Mouse (Mus musculus) megakaryocyte, embryonic 14.5 days (primary cell): ENCODE data around the gene Lypla2. TPM values are rescaled to one million over a fixed set of nuclear protein-coding genes. Genes with fewer than 3 reads are reported as not detected.

Experiments used
- H3K27me3 ChIP-seq: replicated peaks from 2 replicates; pipeline ENCODE3; 2012; ENCODE audit warnings: inconsistent platforms
- H3K36me3 ChIP-seq: replicated peaks from 2 replicates; pipeline ENCODE3; 2012; ENCODE audit warnings: low read length, inconsistent platforms, mixed read lengths
- H3K4me1 ChIP-seq: 2 replicates; pipeline ENCODE4 v1.6.1; 2012; ENCODE audit warnings: inconsistent platforms
- H3K4me3 ChIP-seq: replicated peaks from 2 replicates; pipeline ENCODE3; 2012; ENCODE audit warnings: moderate library complexity, mild to moderate bottlenecking, inconsistent platforms
- H3K9me3 ChIP-seq: 2 replicates; pipeline ENCODE4 v1.6.1; 2012; ENCODE audit warnings: inconsistent platforms
- FLI1 ChIP-seq: IDR thresholded peaks from 2 replicates; pipeline ENCODE4 v1.6.1; 2012; ENCODE audit warnings: low read length, inconsistent platforms, mixed read lengths
- GATA1 ChIP-seq: IDR thresholded peaks from 3 replicates; pipeline ENCODE4 v1.6.1; 2012; ENCODE audit warnings: mixed read lengths, low read length, inconsistent platforms, borderline replicate concordance
- polyA plus RNA-seq: library from polyadenylated mRNA; stranded (reverse); fragments of >175 nt; gene quantifications from 2 replicates; pipeline ENCODE4 v1.2.3, GENCODE M21; 2012; ENCODE audit warnings: low replicate concordance; ENCODE audit not compliant: insufficient read depth

Gene Lypla2
- polyA plus RNA-seq = 295 and 453 TPM in 2 replicates

- peak; percentile 24; the same call in 1 of the 2 replicates for TF ChIP-seq FLI1
- TF ChIP-seq GATA1 = no peak
- Histone ChIP-seq H3K36me3 (peaks cover 73% of the 10 kb centered on the region), H3K27me3 (no peaks in the 10 kb centered on the region), H3K4me3 (peak within 1 kb of the TSS; percentile 93), H3K9me3 (no peaks in the 10 kb centered on the region), H3K4me1 (peaks cover 75% of the 10 kb centered on the region)
Measured at GRCm38 (mm10) chr4:135972556-135972906, at the start of gene Lypla2. Lypla2 (minus strand) TSS chr4:135972626.

- peak; percentile 78; the same call in 2 of the 3 replicates for TF ChIP-seq GATA1
- 0 out of 2 replicates have a peak, but pooled peaks have one; percentile 22 for TF ChIP-seq FLI1
- no peaks in the 10 kb centered on the region for H3K27me3 ChIP-seq
- peak within 1 kb of the TSS; percentile 96 for H3K4me3 ChIP-seq
Measured at GRCm38 (mm10) chr4:136021549-136022047, 49.2 kb upstream of the Lypla2 start, which contains the start of gene Eloa. Eloa (minus strand) TSS chr4:136021763.

GRCm38 (mm10) chr4:136020743-136021548, 48.5 kb upstream of the Lypla2 start:
- Histone ChIP-seq H3K36me3 (peaks cover 21% of the 10 kb centered on the region), H3K9me3 (no peaks in the 10 kb centered on the region), H3K27me3 (no peaks in the 10 kb centered on the region), H3K4me3 (peak overlapping the region; percentile 96), H3K4me1 (peaks cover 42% of the 10 kb centered on the region)
- TF ChIP-seq FLI1 (no peak), GATA1 (no peak)

More at GRCm38 (mm10) chr4:136021549-136022047, 49.2 kb upstream of the Lypla2 start, which contains the start of gene Eloa:
- H3K9me3 ChIP-seq = no peaks in the 10 kb centered on the region
- H3K36me3 ChIP-seq = peaks cover 15% of the 10 kb centered on the region
- H3K4me1 ChIP-seq = peaks cover 41% of the 10 kb centered on the region

GRCm38 (mm10) chr4:136016059-136016602, 43.7 kb upstream of the Lypla2 start:
- Histone ChIP-seq H3K9me3 (no peaks in the 10 kb centered on the region), H3K4me1 (peaks cover 45% of the 10 kb centered on the region), H3K36me3 (peaks cover 64% of the 10 kb centered on the region), H3K4me3 (peak overlapping the region; percentile 69), H3K27me3 (no peaks in the 10 kb centered on the region)
- TF ChIP-seq FLI1 (no peak), GATA1 (no peak)

GRCm38 (mm10) chr4:136010586-136010985, 38.2 kb upstream of the Lypla2 start:
- Histone ChIP-seq H3K4me1 (peaks cover 37% of the 10 kb centered on the region), H3K4me3 (no peak overlapping the region), H3K27me3 (no peaks in the 10 kb centered on the region), H3K36me3 (peaks cover 93% of the 10 kb centered on the region), H3K9me3 (no peaks in the 10 kb centered on the region)
- TF ChIP-seq FLI1 (no peak), GATA1 (no peak)

- Histone ChIP-seq H3K36me3 (peaks cover 93% of the 10 kb centered on the region), H3K27me3 (no peaks in the 10 kb centered on the region), H3K9me3 (no peaks in the 10 kb centered on the region), H3K4me3 (no peak overlapping the region), H3K4me1 (peaks cover 27% of the 10 kb centered on the region)
- no peak for TF ChIP-seq FLI1
Measured at GRCm38 (mm10) chr4:136008782-136009447, 36.5 kb upstream of the Lypla2 start.

- no peaks in the 10 kb centered on the region for H3K27me3 ChIP-seq
- peaks cover 94% of the 10 kb centered on the region for H3K36me3 ChIP-seq
- H3K4me1 ChIP-seq = peaks cover 24% of the 10 kb centered on the region
- H3K9me3 ChIP-seq = no peaks in the 10 kb centered on the region
- TF ChIP-seq GATA1 (no peak), FLI1 (no peak)
- no peak overlapping the region for H3K4me3 ChIP-seq
Measured at GRCm38 (mm10) chr4:136006821-136007220, 34.4 kb upstream of the Lypla2 start.

GRCm38 (mm10) chr4:136004921-136005320, 32.5 kb upstream of the Lypla2 start:
- Histone ChIP-seq H3K4me3 (no peak overlapping the region), H3K4me1 (peaks cover 24% of the 10 kb centered on the region), H3K9me3 (no peaks in the 10 kb centered on the region), H3K36me3 (peaks cover 83% of the 10 kb centered on the region), H3K27me3 (no peaks in the 10 kb centered on the region)
- TF ChIP-seq GATA1 = no peak
- no peak for TF ChIP-seq FLI1

- peaks cover 75% of the 10 kb centered on the region for H3K36me3 ChIP-seq
Measured at GRCm38 (mm10) chr4:136004107-136004675, 31.8 kb upstream of the Lypla2 start.

More at GRCm38 (mm10) chr4:136004107-136004675, 31.8 kb upstream of the Lypla2 start:
- H3K4me3 ChIP-seq = no peak overlapping the region
- no peaks in the 10 kb centered on the region for H3K27me3 ChIP-seq
- H3K4me1 ChIP-seq = peaks cover 24% of the 10 kb centered on the region
- H3K9me3 ChIP-seq = no peaks in the 10 kb centered on the region
- no peak for TF ChIP-seq FLI1
- TF ChIP-seq GATA1 = no peak
